Mouse (Mus musculus) forebrain, embryonic 10.5 days (tissue): ENCODE results near the gene Apoe. TPM values are rescaled to one million over a fixed set of nuclear protein-coding genes. Genes with fewer than 3 reads are reported as not detected.

Source experiments
- DNase-seq: peaks from one replicate; pipeline ENCODE4 v3.0.0-alpha.2; 2017; ENCODE audit warnings: low spot score; ENCODE audit errors: extremely low spot score
- H3K27ac ChIP-seq: fragments of 300-500 bp; sonication (generic); 2 replicates; pipeline ENCODE4 v1.5.1; 2016; ENCODE audit warnings: mild to moderate bottlenecking
- H3K27me3 ChIP-seq: fragments of 300-500 bp; sonication (generic); 2 replicates; pipeline ENCODE4 v1.6.1; 2016; ENCODE audit warnings: mild to moderate bottlenecking; ENCODE audit not compliant: poor library complexity, severe bottlenecking
- H3K36me3 ChIP-seq: fragments of 300-500 bp; sonication (generic); replicated peaks from 2 replicates; pipeline ENCODE4 v1.6.1; 2016; ENCODE audit warnings: mild to moderate bottlenecking, moderate library complexity
- H3K4me1 ChIP-seq: fragments of 300-500 bp; sonication (generic); 2 replicates; pipeline ENCODE4 v1.6.1; 2016
- H3K4me3 ChIP-seq: fragments of 300-500 bp; sonication (generic); 2 replicates; pipeline ENCODE4 v1.5.1; 2016; ENCODE audit warnings: mild to moderate bottlenecking, moderate library complexity
- H3K9me3 ChIP-seq: fragments of 300-500 bp; sonication (generic); 2 replicates; pipeline ENCODE4 v1.6.1; 2016; ENCODE audit warnings: mild to moderate bottlenecking, moderate library complexity
- WGBS: fragments of 180-500 bp; shearing (Covaris S2); methylation state at CpG from one replicate; pipeline ENCODE4 v1.1.7; 2016; 5-methylcytosine and 5-hydroxymethylcytosine counted together
- polyA plus RNA-seq: library from polyadenylated mRNA; unstranded; fragments of >200 nt; fragmentation: Nextera tagmentation; extraction: Ambion mirVana; gene quantifications from 2 replicates; pipeline ENCODE4 v1.2.1, GENCODE M21; 2016

The Apoe gene
- polyA plus RNA-seq, 1 experiment from 2014 or later: 140 TPM

- Histone ChIP-seq H3K27ac (no peak overlapping the region), H3K9me3 (no peaks in the 10 kb centered on the region), H3K27me3 (no peaks in the 10 kb centered on the region), H3K4me1 (peaks cover 27% of the 10 kb centered on the region), H3K4me3 (peak overlapping the region; percentile 94), H3K36me3 (peaks cover 72% of the 10 kb centered on the region)
- WGBS: 93% methylated on average over 9 of the region's 9 CpGs
- DNase-seq: no peak
Measured at GRCm38 (mm10) chr7:19713598-19713997, 14.6 kb upstream of the Apoe start.

GRCm38 (mm10) chr7:19713196-19713595, 14.2 kb upstream of the Apoe start:
- H3K36me3 ChIP-seq: peaks cover 73% of the 10 kb centered on the region
- peak overlapping the region; percentile 94 for H3K4me3 ChIP-seq
- DNase-seq: no peak
- no peak overlapping the region for H3K27ac ChIP-seq
- H3K9me3 ChIP-seq: no peaks in the 10 kb centered on the region
- WGBS: 58% methylated on average over 4 of the region's 4 CpGs
- no peaks in the 10 kb centered on the region for H3K27me3 ChIP-seq
- H3K4me1 ChIP-seq: peaks cover 27% of the 10 kb centered on the region

- Histone ChIP-seq H3K27me3 (no peaks in the 10 kb centered on the region), H3K4me1 (peaks cover 27% of the 10 kb centered on the region), H3K36me3 (peaks cover 75% of the 10 kb centered on the region), H3K9me3 (no peaks in the 10 kb centered on the region), H3K4me3 (no peak overlapping the region), H3K27ac (no peak overlapping the region)
- DNase-seq: no peak
- 82% methylated on average over 4 of the region's 4 CpGs for WGBS
Measured at GRCm38 (mm10) chr7:19712414-19712813, 13.4 kb upstream of the Apoe start.

- H3K4me3 ChIP-seq: no peak overlapping the region
- H3K27ac ChIP-seq: no peak overlapping the region
- H3K36me3 ChIP-seq: peaks cover 83% of the 10 kb centered on the region
- no peaks in the 10 kb centered on the region for H3K9me3 ChIP-seq
- WGBS: 95% methylated on average over 10 of the region's 10 CpGs
- no peak for DNase-seq
- no peaks in the 10 kb centered on the region for H3K27me3 ChIP-seq
- peaks cover 17% of the 10 kb centered on the region for H3K4me1 ChIP-seq
Measured at GRCm38 (mm10) chr7:19710650-19711049, 11.7 kb upstream of the Apoe start.

- peaks cover 22% of the 10 kb centered on the region for H3K4me1 ChIP-seq
- no peak for DNase-seq
- no peak overlapping the region for H3K27ac ChIP-seq
- no peaks in the 10 kb centered on the region for H3K27me3 ChIP-seq
- H3K36me3 ChIP-seq: peaks cover 93% of the 10 kb centered on the region
- 96% methylated on average over 7 of the region's 7 CpGs for WGBS
- no peaks in the 10 kb centered on the region for H3K9me3 ChIP-seq
- H3K4me3 ChIP-seq: no peak overlapping the region
Measured at GRCm38 (mm10) chr7:19705271-19705670, 6.3 kb upstream of the Apoe start.

GRCm38 (mm10) chr7:19704475-19704874, 5.5 kb upstream of the Apoe start:
- Histone ChIP-seq H3K4me3 (no peak overlapping the region), H3K9me3 (no peaks in the 10 kb centered on the region), H3K36me3 (peaks cover 86% of the 10 kb centered on the region), H3K27me3 (no peaks in the 10 kb centered on the region), H3K4me1 (peaks cover 30% of the 10 kb centered on the region), H3K27ac (no peak overlapping the region)
- DNase-seq: no peak
- WGBS: 90% methylated on average over 4 of the region's 4 CpGs

GRCm38 (mm10) chr7:19702859-19703555, 4.0 kb upstream of the Apoe start:
- H3K27me3 ChIP-seq: no peaks in the 10 kb centered on the region
- peaks cover 44% of the 10 kb centered on the region for H3K4me1 ChIP-seq
- H3K27ac ChIP-seq: no peak overlapping the region
- H3K9me3 ChIP-seq: no peaks in the 10 kb centered on the region
- DNase-seq: no peak
- H3K4me3 ChIP-seq: no peak overlapping the region
- peaks cover 71% of the 10 kb centered on the region for H3K36me3 ChIP-seq
- 91% methylated on average over 16 of the region's 16 CpGs for WGBS

- peaks cover 66% of the 10 kb centered on the region for H3K36me3 ChIP-seq
- H3K4me1 ChIP-seq: peaks cover 52% of the 10 kb centered on the region
- peak overlapping the region; percentile 2; the same call in 1 of the 2 replicates for H3K4me3 ChIP-seq
- H3K27ac ChIP-seq: peak overlapping the region; percentile 71
- peaks cover 8% of the 10 kb centered on the region for H3K9me3 ChIP-seq
- DNase-seq: peak; percentile 68
- 31% methylated on average over 22 of the region's 22 CpGs for WGBS
- H3K27me3 ChIP-seq: no peaks in the 10 kb centered on the region
Measured at GRCm38 (mm10) chr7:19701069-19701761, 2.2 kb upstream of the Apoe start.

- peaks cover 52% of the 10 kb centered on the region for H3K4me1 ChIP-seq
- H3K27me3 ChIP-seq: no peaks in the 10 kb centered on the region
- H3K36me3 ChIP-seq: peaks cover 68% of the 10 kb centered on the region
- DNase-seq: no peak
- peaks cover 10% of the 10 kb centered on the region for H3K9me3 ChIP-seq
- peak overlapping the region; percentile 71 for H3K27ac ChIP-seq
- 66% methylated on average over 12 of the region's 12 CpGs for WGBS
- no peak overlapping the region for H3K4me3 ChIP-seq
Measured at GRCm38 (mm10) chr7:19700299-19701068, 1.5 kb upstream of the Apoe start.

- 77% methylated on average over 4 of the region's 4 CpGs for WGBS
- Histone ChIP-seq H3K27ac (peak overlapping the region; percentile 82; the same call in 1 of the 2 replicates), H3K4me1 (peaks cover 55% of the 10 kb centered on the region), H3K4me3 (no peak overlapping the region), H3K27me3 (no peaks in the 10 kb centered on the region), H3K9me3 (peaks cover 10% of the 10 kb centered on the region), H3K36me3 (peaks cover 61% of the 10 kb centered on the region)
- DNase-seq: no peak
Measured at GRCm38 (mm10) chr7:19699827-19700148, 800 bp upstream of the Apoe start.

- Histone ChIP-seq H3K4me1 (peaks cover 61% of the 10 kb centered on the region), H3K27ac (peak overlapping the region; percentile 82)
Measured at GRCm38 (mm10) chr7:19697949-19698906, 760 bp downstream of the Apoe start.

GRCm38 (mm10) chr7:19696336-19696873, 2.6 kb downstream of the Apoe start:
- peaks cover 28% of the 10 kb centered on the region for H3K36me3 ChIP-seq
- no peak overlapping the region for H3K27ac ChIP-seq
- 0 out of 2 replicates have a peak overlapping the region, but pooled peaks have one; percentile 4 for H3K4me3 ChIP-seq
- H3K4me1 ChIP-seq: peaks cover 68% of the 10 kb centered on the region
- H3K9me3 ChIP-seq: peaks cover 10% of the 10 kb centered on the region
- WGBS: 94% methylated on average over 34 of the region's 34 CpGs
- H3K27me3 ChIP-seq: no peaks in the 10 kb centered on the region
- no peak for DNase-seq

More at GRCm38 (mm10) chr7:19697949-19698906, 760 bp downstream of the Apoe start:
- WGBS: 3% methylated on average over 28 of the region's 28 CpGs
- Histone ChIP-seq H3K27me3 (no peaks in the 10 kb centered on the region), H3K4me3 (peak overlapping the region; percentile 51), H3K9me3 (peaks cover 10% of the 10 kb centered on the region), H3K36me3 (peaks cover 45% of the 10 kb centered on the region)
- peak; percentile 45 for DNase-seq
